Comparison of ENCODE assay signal across 9 mouse cellular contexts in genomic region chr11:98742397-98743291, GRCm38 (mm10). TPM values are rescaled to one million over a fixed set of nuclear protein-coding genes. Genes with fewer than 3 reads are reported as not detected.
DNase-seq lines count a peak whose midpoint lies in the region; ATAC-seq and TF ChIP-seq lines count a peak whose summit lies in the region.
"Had no signal": no experiment of that assay in that cellular context is flagged by ENCODE, and none has a peak within 500 bp of the region (broad histone marks: within the 10 kb centered on the region; RNA-seq: fewer than 3 reads in every experiment).

No protein-coding gene starts in this region.

- no peaks in the 10 kb centered on the region for H3K36me3 ChIP-seq in forebrain, embryonic 10.5 days (replicated peaks)
- no peaks in the 10 kb centered on the region for H3K36me3 ChIP-seq in hindbrain, embryonic 14.5 days (replicated peaks; ENCODE audit: control insufficient read depth, insufficient read depth)
- H3K36me3 ChIP-seq in liver, embryonic 11.5 days (ENCODE audit: control insufficient read depth, insufficient read depth, low read length), result no peaks in the 10 kb centered on the region

- TF ChIP-seq CTCF in lung, adult 2 months (IDR thresholded peaks at IDR 0.05; ENCODE audit: insufficient read depth, low read length), result no peak
- TF ChIP-seq CTCF in olfactory bulb, adult 2 months (IDR thresholded peaks at IDR 0.05; ENCODE audit: insufficient read depth, low read depth, low read length), result no peak

- peaks cover 39% of the 10 kb centered on the region for H3K4me1 ChIP-seq in lung, adult 2 months (ENCODE audit: control insufficient read depth, insufficient read depth, low read length)
- H3K4me1 ChIP-seq in forebrain, embryonic 10.5 days, result peaks cover 96% of the 10 kb centered on the region
- H3K4me1 ChIP-seq in hindbrain, embryonic 14.5 days (replicated peaks; ENCODE audit: control insufficient read depth, insufficient read depth, low read length), result peaks cover 78% of the 10 kb centered on the region
- H3K4me1 ChIP-seq in liver, embryonic 11.5 days (replicated peaks; ENCODE audit: control insufficient read depth, insufficient read depth, low read length), result peaks cover 77% of the 10 kb centered on the region
- H3K4me1 ChIP-seq in olfactory bulb, adult 2 months (ENCODE audit: control insufficient read depth, insufficient read depth, low read length), result peaks cover 53% of the 10 kb centered on the region

- H3K4me3 ChIP-seq in lung, adult 2 months (replicated peaks; ENCODE audit: extremely low read depth, low read depth, low read length), result peak overlapping the region; percentile 78
- peak overlapping the region; percentile 69 for H3K4me3 ChIP-seq in forebrain, embryonic 10.5 days
- H3K4me3 ChIP-seq in hindbrain, embryonic 14.5 days (replicated peaks; ENCODE audit: low read length), result peak overlapping the region; percentile 95
- H3K4me3 ChIP-seq in liver, embryonic 11.5 days (ENCODE audit: low read depth, low read length), result peak overlapping the region; percentile 94
- peak overlapping the region; percentile 79 for H3K4me3 ChIP-seq in olfactory bulb, adult 2 months (ENCODE audit: insufficient read depth, low read depth, low read length)

- peak; percentile 17 for ATAC-seq in hindbrain, embryonic 14.5 days (ENCODE audit: low FRiP score)
- no peak for ATAC-seq in liver, embryonic 11.5 days (replicated peaks; ENCODE audit: low FRiP score)

- DNase-seq in lung, adult 2 months, result peak; percentile 58
- DNase-seq in lung, postnatal 14 days, result no peak
- DNase-seq in adrenal gland, postnatal 36 days, result peak; percentile 67 to 69
- DNase-seq in forebrain, embryonic 10.5 days (ENCODE audit: extremely low spot score, low spot score), result no peak
- peak; percentile 51 for DNase-seq in hindbrain, embryonic 14.5 days (ENCODE audit: low spot score)
- no peak for DNase-seq in liver, embryonic 11.5 days (ENCODE audit: low spot score)
- no peak for DNase-seq in urinary bladder, postnatal 14 days (ENCODE audit: low spot score)

- peak overlapping the region; percentile 97 for H3K27ac ChIP-seq in forebrain, embryonic 10.5 days
- H3K27ac ChIP-seq in hindbrain, embryonic 14.5 days, result peak overlapping the region; percentile 100
- H3K27ac ChIP-seq in liver, embryonic 11.5 days (ENCODE audit: low read depth, low read length), result peak overlapping the region; percentile 80
- H3K27ac ChIP-seq in olfactory bulb, adult 2 months (ENCODE audit: insufficient read depth, low read depth, low read length), result peak overlapping the region; percentile 95

- no peaks in the 10 kb centered on the region for H3K9me3 ChIP-seq in forebrain, embryonic 10.5 days
- H3K9me3 ChIP-seq in hindbrain, embryonic 14.5 days (ENCODE audit: control insufficient read depth, low read length), result no peaks in the 10 kb centered on the region
- no peaks in the 10 kb centered on the region for H3K9me3 ChIP-seq in liver, embryonic 11.5 days (ENCODE audit: control insufficient read depth, low read length)

- WGBS in lung, adult 2 months, result 1% methylated on average over 21 of the region's 21 CpGs
- 7% methylated on average over 21 of the region's 21 CpGs for WGBS in forebrain, embryonic 10.5 days
- WGBS in hindbrain, embryonic 14.5 days, result 1% methylated on average over 21 of the region's 21 CpGs
- 5% methylated on average over 21 of the region's 21 CpGs for WGBS in liver, embryonic 11.5 days
- under 1% methylated on average over 21 of the region's 21 CpGs for WGBS in olfactory bulb, adult 2 months

- peak overlapping the region; percentile 100 for H3K9ac ChIP-seq in hindbrain, embryonic 14.5 days
- H3K9ac ChIP-seq in liver, embryonic 11.5 days (ENCODE audit: low read depth, low read length), result peak overlapping the region; percentile 96

- no peak for TF ChIP-seq POLR2A in lung, adult 2 months (IDR thresholded peaks at IDR 0.05; ENCODE audit: borderline replicate concordance, extremely low read depth, low read depth, low read length)
- no peak for TF ChIP-seq POLR2A in olfactory bulb, adult 2 months (IDR thresholded peaks at IDR 0.05; ENCODE audit: insufficient read depth, low read depth, low read length)

- peak overlapping the region; percentile 96 for H3K4me2 ChIP-seq in hindbrain, embryonic 14.5 days (replicated peaks)
- H3K4me2 ChIP-seq in liver, embryonic 11.5 days, result peak overlapping the region; percentile 98

- peaks cover 12% of the 10 kb centered on the region for H3K27me3 ChIP-seq in forebrain, embryonic 10.5 days (ENCODE audit: poor library complexity, severe bottlenecking)
- no peaks in the 10 kb centered on the region for H3K27me3 ChIP-seq in hindbrain, embryonic 14.5 days (ENCODE audit: control insufficient read depth, insufficient read depth, low read length)
- H3K27me3 ChIP-seq in liver, embryonic 11.5 days (replicated peaks; ENCODE audit: control insufficient read depth, insufficient read depth, low read length), result no peaks in the 10 kb centered on the region

RNA-seq across cellular contexts. Expression of gene Thra, which starts 2.2 kb away (rescaled TPM):
- polyA plus RNA-seq in lung, adult 2 months (2012; rRNA removed), result 142 and 159 TPM in 2 replicates
- 10 to 100 TPM; 69.2 to 91.7 TPM for total RNA-seq in adrenal gland, postnatal 36 days (2021)
- polyA plus RNA-seq in forebrain, embryonic 10.5 days (2016; fragmentation: Nextera tagmentation; extraction: Ambion mirVana), result 9.5 and 10.9 TPM in 2 replicates
- 165 and 181 TPM in 2 replicates for polyA plus RNA-seq in hindbrain, embryonic 14.5 days (2014; fragmentation: Nextera tagmentation; extraction: Ambion mirVana)
- 26.6 and 31.6 TPM in 2 replicates for polyA plus RNA-seq in liver, embryonic 11.5 days (2014; fragmentation: Nextera tagmentation; extraction: Ambion mirVana)
- polyA plus RNA-seq in olfactory bulb, adult 2 months (2012; ENCODE audit: insufficient read depth, insufficient read length, low replicate concordance, missing spikeins), result 251 and 495 TPM in 2 replicates

RNA-seq across cellular contexts. Expression of gene Med24, which starts 13.4 kb away (rescaled TPM):
- 45.0 and 55.1 TPM in 2 replicates for polyA plus RNA-seq in lung, adult 2 months (2012; rRNA removed)
- 10 to 100 TPM; 46.9 to 52.0 TPM for total RNA-seq in adrenal gland, postnatal 36 days (2021)
- polyA plus RNA-seq in forebrain, embryonic 10.5 days (2016; fragmentation: Nextera tagmentation; extraction: Ambion mirVana), result 69.7 and 77.3 TPM in 2 replicates
- 58.4 and 62.7 TPM in 2 replicates for polyA plus RNA-seq in hindbrain, embryonic 14.5 days (2014; fragmentation: Nextera tagmentation; extraction: Ambion mirVana)
- polyA plus RNA-seq in liver, embryonic 11.5 days (2014; fragmentation: Nextera tagmentation; extraction: Ambion mirVana), result 61.9 and 63.6 TPM in 2 replicates
- not detected in 2 replicates for polyA plus RNA-seq in olfactory bulb, adult 2 months (2012; ENCODE audit: insufficient read depth, insufficient read length, low replicate concordance, missing spikeins)

RNA-seq across cellular contexts. Expression of gene Nr1d1, which starts 32.5 kb away (rescaled TPM):
- polyA plus RNA-seq in lung, adult 2 months (2012; rRNA removed), result 213 and 329 TPM in 2 replicates
- 100 to 1,000 TPM; 116 to 171 TPM for total RNA-seq in adrenal gland, postnatal 36 days (2021)
- 1.5 TPM in 2 replicates for polyA plus RNA-seq in forebrain, embryonic 10.5 days (2016; fragmentation: Nextera tagmentation; extraction: Ambion mirVana)
- 3.4 and 4.1 TPM in 2 replicates for polyA plus RNA-seq in hindbrain, embryonic 14.5 days (2014; fragmentation: Nextera tagmentation; extraction: Ambion mirVana)
- polyA plus RNA-seq in liver, embryonic 11.5 days (2014; fragmentation: Nextera tagmentation; extraction: Ambion mirVana), result 2.1 and 2.7 TPM in 2 replicates
- not detected in 2 replicates for polyA plus RNA-seq in olfactory bulb, adult 2 months (2012; ENCODE audit: insufficient read depth, insufficient read length, low replicate concordance, missing spikeins)

RNA-seq across cellular contexts. Expression of gene Csf3, which starts 41.6 kb away (rescaled TPM):
- not detected in 2 replicates for polyA plus RNA-seq in lung, adult 2 months (2012; rRNA removed)
- total RNA-seq in adrenal gland, postnatal 36 days (2021), result not detected
- polyA plus RNA-seq in forebrain, embryonic 10.5 days (2016; fragmentation: Nextera tagmentation; extraction: Ambion mirVana), result not detected in 2 replicates
- polyA plus RNA-seq in hindbrain, embryonic 14.5 days (2014; fragmentation: Nextera tagmentation; extraction: Ambion mirVana), result not detected in 2 replicates
- not detected in 2 replicates for polyA plus RNA-seq in liver, embryonic 11.5 days (2014; fragmentation: Nextera tagmentation; extraction: Ambion mirVana)
- not detected in 2 replicates for polyA plus RNA-seq in olfactory bulb, adult 2 months (2012; ENCODE audit: insufficient read depth, insufficient read length, low replicate concordance, missing spikeins)
- total RNA-seq: neutrophil, adult 5-6 weeks had no signal

RNA-seq across cellular contexts. Expression of gene Msl1, which starts 52.7 kb away (rescaled TPM):
- polyA plus RNA-seq in lung, adult 2 months (2012; rRNA removed), result 39.0 and 54.3 TPM in 2 replicates
- total RNA-seq in adrenal gland, postnatal 36 days (2021), result 100 to 1,000 TPM in 1 of 2 experiments, 10 to 100 TPM in 1; 94.2 to 106 TPM
- 22.9 and 24.1 TPM in 2 replicates for polyA plus RNA-seq in forebrain, embryonic 10.5 days (2016; fragmentation: Nextera tagmentation; extraction: Ambion mirVana)
- polyA plus RNA-seq in hindbrain, embryonic 14.5 days (2014; fragmentation: Nextera tagmentation; extraction: Ambion mirVana), result 23.6 and 24.1 TPM in 2 replicates
- polyA plus RNA-seq in liver, embryonic 11.5 days (2014; fragmentation: Nextera tagmentation; extraction: Ambion mirVana), result 14.8 and 17.7 TPM in 2 replicates
- 206 and 252 TPM in 2 replicates for polyA plus RNA-seq in olfactory bulb, adult 2 months (2012; ENCODE audit: insufficient read depth, insufficient read length, low replicate concordance, missing spikeins)

Comparison
In these comparisons a context has a peak if more than half of its experiments do, and no peak if none do; other contexts are left out.
1. DNase-seq: peak in lung, adult 2 months (single experiment), adrenal gland, postnatal 36 days (2 of 2) and hindbrain, embryonic 14.5 days (single experiment); none in lung, postnatal 14 days (single experiment), forebrain, embryonic 10.5 days (single experiment), liver, embryonic 11.5 days (single experiment) and urinary bladder, postnatal 14 days (single experiment).
2. RNA of gene Nr1d1, which starts 32.5 kb away (polyA plus RNA-seq): 213 to 329 TPM in lung, adult 2 months; 3.4 to 4.1 TPM in hindbrain, embryonic 14.5 days, 2.1 to 2.7 TPM in liver, embryonic 11.5 days, 1.5 TPM in forebrain, embryonic 10.5 days and not detected in olfactory bulb, adult 2 months; every median in the first group is over 10 times any median in the second.
3. Peak in every context shown above with its lines, with median percentiles within 50 percentile points of each other: H3K4me3 ChIP-seq and H3K27ac ChIP-seq.